Mouse (Mus musculus) kidney, postnatal 0 days (tissue): ENCODE measurements around the gene Olfr645. TPM values are rescaled to one million over a fixed set of nuclear protein-coding genes. Genes with fewer than 3 reads are reported as not detected.

Experiments
- ATAC-seq: fragments of 200-750 bp; cut with Nextera tagmentation; replicated peaks from 2 replicates; pipeline ENCODE4 v1.8.0; 2017; ENCODE audit warnings: low read depth, moderate number of reproducible peaks, moderate TSS enrichment, moderate library complexity; ENCODE audit not compliant: low FRiP score
- DNase-seq: peaks from one replicate; pipeline ENCODE4 v3.0.0-alpha.2; 2016; ENCODE audit warnings: low spot score
- H3K27ac ChIP-seq: fragments of 300-500 bp; sonication (generic); 2 replicates; pipeline ENCODE4 v1.5.1; 2014; ENCODE audit warnings: mild to moderate bottlenecking
- H3K27me3 ChIP-seq: fragments of 300-500 bp; sonication (generic); 2 replicates; pipeline ENCODE4 v1.6.1; 2014; ENCODE audit warnings: low read length, mixed read lengths; ENCODE audit not compliant: insufficient read depth
- H3K36me3 ChIP-seq: fragments of 300-500 bp; sonication (generic); 2 replicates; pipeline ENCODE4 v1.6.1; 2014; ENCODE audit warnings: low read length, mixed read lengths; ENCODE audit not compliant: insufficient read depth
- H3K4me1 ChIP-seq: fragments of 300-500 bp; sonication (generic); replicated peaks from 2 replicates; pipeline ENCODE4 v1.6.1; 2014; ENCODE audit warnings: antibody characterized with exemption, low read length, mixed read lengths; ENCODE audit not compliant: insufficient read depth
- H3K4me2 ChIP-seq: fragments of 300-500 bp; sonication (generic); 2 replicates; pipeline ENCODE4 v1.6.1; 2014; ENCODE audit warnings: mild to moderate bottlenecking, low read length, moderate library complexity, mixed read lengths
- H3K4me3 ChIP-seq: fragments of 300-500 bp; sonication (generic); replicated peaks from 2 replicates; pipeline ENCODE4 v1.5.1; 2014; ENCODE audit warnings: low read depth, low read length
- H3K9ac ChIP-seq: fragments of 300-500 bp; sonication (generic); 2 replicates; pipeline ENCODE4 v1.6.1; 2014; ENCODE audit warnings: low read depth, low read length
- H3K9me3 ChIP-seq: fragments of 300-500 bp; sonication (generic); replicated peaks from 2 replicates; pipeline ENCODE4 v1.6.1; 2016; ENCODE audit warnings: low read length, inconsistent platforms, mixed read lengths
- CTCF ChIP-seq: IDR thresholded peaks from 2 replicates; pipeline ENCODE4 v1.5.1; 2016; ENCODE audit warnings: antibody characterized with exemption, low read depth, mild to moderate bottlenecking, moderate library complexity
- WGBS: fragments of 180-500 bp; shearing (Covaris S2); extraction: QIAGEN DNeasy Blood & Tissue Kit; methylation state at CpG from one replicate; pipeline ENCODE4 v1.1.7; 2014; 5-methylcytosine and 5-hydroxymethylcytosine counted together
- polyA plus RNA-seq: library from polyadenylated mRNA; unstranded; fragments of >200 nt; fragmentation: Nextera tagmentation; extraction: Ambion mirVana; gene quantifications from 2 replicates; pipeline ENCODE4 v1.2.1, GENCODE M21; 2015

Olfr645 gene
- polyA plus RNA-seq, 1 experiment from 2014 or later = not detected

DNA sequence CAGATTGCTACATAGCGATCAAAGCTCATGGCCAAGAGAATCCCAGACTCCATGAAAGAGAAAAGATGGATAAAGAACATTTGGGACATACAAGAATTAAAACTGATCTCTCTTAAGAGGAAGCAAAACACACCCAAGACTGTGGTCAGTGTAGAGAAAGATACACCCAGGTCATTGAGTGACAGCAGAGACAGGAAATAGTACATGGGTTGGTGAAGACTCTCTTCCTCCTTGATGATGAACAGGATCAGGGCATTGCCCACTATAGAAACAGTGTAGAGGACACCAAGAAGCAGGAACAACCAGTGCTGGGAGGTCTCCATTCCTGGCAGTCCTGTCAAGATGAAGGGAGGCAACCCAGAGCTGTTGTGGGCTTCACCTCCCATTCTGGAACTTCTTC, 26.1 kb downstream of the Olfr645 start:
- Histone ChIP-seq H3K27ac (no peak overlapping the region), H3K4me1 (no peaks in the 10 kb centered on the region), H3K9me3 (no peaks in the 10 kb centered on the region), H3K4me2 (no peak overlapping the region), H3K4me3 (no peak overlapping the region), H3K27me3 (no peaks in the 10 kb centered on the region), H3K36me3 (no peaks in the 10 kb centered on the region), H3K9ac (no peak overlapping the region)
- DNase-seq = no peak
- no peak for TF ChIP-seq CTCF
- ATAC-seq = no peak
- WGBS = 100% methylated on average over 1 of the region's 1 CpGs

DNA sequence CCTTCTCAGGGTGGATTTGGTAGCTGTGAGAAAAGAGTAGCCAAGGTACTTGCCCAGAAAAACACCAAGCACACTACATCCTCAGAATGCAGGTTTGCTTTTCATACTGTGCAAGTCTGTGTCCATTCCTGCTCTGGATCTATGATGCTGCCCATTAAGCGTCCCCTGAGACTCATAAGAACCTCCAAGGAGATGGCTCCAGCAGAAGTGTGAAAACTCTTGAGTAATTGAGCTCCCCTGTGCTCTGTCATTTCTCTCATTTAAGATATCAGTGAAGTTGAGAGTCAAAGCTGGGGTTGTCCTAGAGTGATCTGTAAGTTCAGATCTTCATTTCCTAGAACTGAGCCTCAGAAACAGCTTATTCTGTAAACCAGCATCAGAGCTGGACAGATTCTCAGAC, 32.7 kb downstream of the Olfr645 start, which contains the start of gene Olfr642:
Gene Olfr642 (minus strand): TSS at position 101 of the 400 bp plus-strand sequence.
- Histone ChIP-seq H3K36me3 (no peaks in the 10 kb centered on the region), H3K27me3 (no peaks in the 10 kb centered on the region), H3K4me3 (no peak within 1 kb of the TSS), H3K4me1 (no peaks in the 10 kb centered on the region), H3K27ac (no peak within 1 kb of the TSS), H3K9ac (no peak within 1 kb of the TSS), H3K4me2 (no peak within 1 kb of the TSS), H3K9me3 (no peaks in the 10 kb centered on the region)
- 84% methylated on average over 1 of the region's 1 CpGs for WGBS
- TF ChIP-seq CTCF = no peak
- ATAC-seq (no peak), DNase-seq (no peak)

DNA sequence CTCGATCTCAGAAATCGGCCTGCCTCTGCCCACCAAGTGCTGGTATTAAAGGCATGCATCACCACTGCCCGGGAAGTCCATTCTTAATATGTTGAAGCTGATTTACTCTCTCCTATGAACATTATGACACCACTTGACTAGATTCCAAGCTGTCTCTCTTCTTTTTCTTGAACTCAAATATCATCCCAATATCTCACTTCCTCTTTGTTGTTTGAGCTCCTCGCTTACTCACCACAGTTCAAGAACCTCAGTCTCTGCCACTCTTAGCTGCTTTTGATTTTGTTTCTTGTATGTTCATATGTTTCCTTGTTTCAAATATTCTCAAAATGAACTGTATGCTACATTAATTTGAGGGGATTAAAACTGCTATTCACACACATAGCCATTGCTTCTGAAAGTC, 34.5 kb downstream of the Olfr645 start:
- H3K4me1 ChIP-seq = no peaks in the 10 kb centered on the region
- no peaks in the 10 kb centered on the region for H3K27me3 ChIP-seq
- ATAC-seq (no peak), DNase-seq (no peak)
- no peak overlapping the region for H3K4me2 ChIP-seq
- H3K9ac ChIP-seq = no peak overlapping the region
- H3K9me3 ChIP-seq = no peaks in the 10 kb centered on the region
- no peak for TF ChIP-seq CTCF
- no peaks in the 10 kb centered on the region for H3K36me3 ChIP-seq
- WGBS = 91% methylated on average over 4 of the region's 4 CpGs
- no peak overlapping the region for H3K4me3 ChIP-seq
- no peak overlapping the region for H3K27ac ChIP-seq

DNA sequence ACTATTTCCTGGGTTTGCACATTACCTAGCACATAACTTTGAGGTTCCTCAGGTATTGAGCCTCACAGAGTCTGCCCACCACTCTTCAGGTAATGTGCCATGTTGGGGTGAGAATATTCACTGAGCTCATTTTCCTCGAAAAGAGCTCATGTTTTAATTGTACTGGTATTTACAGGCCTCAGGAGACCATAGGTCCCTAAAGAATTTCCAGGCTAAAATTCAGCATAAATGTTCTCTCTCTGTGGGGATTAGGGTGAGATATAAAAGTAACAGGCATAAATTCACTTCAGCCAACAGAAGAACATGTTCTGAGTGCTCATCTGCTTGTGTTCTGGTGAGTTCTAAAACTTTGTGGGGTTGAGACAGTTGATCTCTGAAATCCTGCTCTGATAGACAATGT, 50.1 kb downstream of the Olfr645 start, which contains the start of gene Olfr641:
Gene Olfr641 (plus strand): TSS at position 301 of the 400 bp plus-strand sequence.
- no peak for TF ChIP-seq CTCF
- H3K27me3 ChIP-seq = no peaks in the 10 kb centered on the region
- no peaks in the 10 kb centered on the region for H3K4me1 ChIP-seq
- H3K36me3 ChIP-seq = no peaks in the 10 kb centered on the region
- H3K9me3 ChIP-seq = no peaks in the 10 kb centered on the region
- DNase-seq = no peak
- no peak within 1 kb of the TSS for H3K4me2 ChIP-seq
- WGBS = 71% methylated on average over 1 of the region's 1 CpGs
- no peak within 1 kb of the TSS for H3K27ac ChIP-seq
- no peak within 1 kb of the TSS for H3K9ac ChIP-seq
- no peak for ATAC-seq
- H3K4me3 ChIP-seq = no peak within 1 kb of the TSS

Other genes with a start within 250 kb of the Olfr645 start
- gene Hbb-bh2, start 244.9 kb downstream of the Olfr645 start, polyA plus RNA-seq = not detected in 2 replicates
- not detected in 2 replicates for gene Hbb-bh1, start 242.3 kb downstream of the Olfr645 start, polyA plus RNA-seq
- gene Hbb-y, start 232.2 kb downstream of the Olfr645 start, polyA plus RNA-seq = 0.38 and 0.54 TPM in 2 replicates
- not detected in 2 replicates for gene Olfr66, start 199.2 kb downstream of the Olfr645 start, polyA plus RNA-seq
- not detected in 2 replicates for gene Olfr64, start 191.0 kb downstream of the Olfr645 start, polyA plus RNA-seq
- gene Olfr65, start 182.0 kb downstream of the Olfr645 start, polyA plus RNA-seq = not detected in 2 replicates
- gene Olfr631, start 156.6 kb downstream of the Olfr645 start, polyA plus RNA-seq = not detected in 2 replicates
- not detected in 2 replicates for gene Olfr632, start 151.1 kb downstream of the Olfr645 start, polyA plus RNA-seq
- not detected in 2 replicates for gene Olfr633, start 141.0 kb downstream of the Olfr645 start, polyA plus RNA-seq
- not detected in 2 replicates for gene Olfr635, start 114.3 kb downstream of the Olfr645 start, polyA plus RNA-seq
- gene Olfr638, start 86.7 kb downstream of the Olfr645 start, polyA plus RNA-seq = not detected in 2 replicates
- 0.01 TPM in 1 of 2 replicates, not detected in the other for gene Olfr639, start 68.2 kb downstream of the Olfr645 start, polyA plus RNA-seq
- gene Olfr640, start 59.9 kb downstream of the Olfr645 start, polyA plus RNA-seq = not detected in 2 replicates
- gene Olfr641, start 50.0 kb downstream of the Olfr645 start, polyA plus RNA-seq = not detected in 2 replicates
- gene Olfr642, start 32.8 kb downstream of the Olfr645 start, polyA plus RNA-seq = not detected in 2 replicates
- gene 4930516K23Rik, start 24.0 kb downstream of the Olfr645 start, polyA plus RNA-seq = not detected in 2 replicates
- not detected in 2 replicates for gene Olfr644, start 13.6 kb downstream of the Olfr645 start, polyA plus RNA-seq
- not detected in 2 replicates for gene Olfr646, start 19.4 kb upstream of the Olfr645 start, polyA plus RNA-seq
- gene Ubqln5, start 44.4 kb upstream of the Olfr645 start, polyA plus RNA-seq = not detected in 2 replicates
- not detected in 2 replicates for gene Olfr643, start 51.9 kb upstream of the Olfr645 start, polyA plus RNA-seq
- not detected in 2 replicates for gene Ubqln3, start 57.8 kb upstream of the Olfr645 start, polyA plus RNA-seq
- not detected in 2 replicates for gene Ubqlnl, start 65.1 kb upstream of the Olfr645 start, polyA plus RNA-seq
- not detected in 2 replicates for gene Olfm5, start 79.4 kb upstream of the Olfr645 start, polyA plus RNA-seq
- 0.05 and 0.06 TPM in 2 replicates for gene Olfr648, start 97.9 kb upstream of the Olfr645 start, polyA plus RNA-seq
- gene Olfr649, start 110.5 kb upstream of the Olfr645 start, polyA plus RNA-seq = not detected in 2 replicates
- gene Trim6, start 133.3 kb upstream of the Olfr645 start, polyA plus RNA-seq = 0.64 and 0.79 TPM in 2 replicates
- 3.1 and 4.1 TPM in 2 replicates for gene Trim34a, start 159.0 kb upstream of the Olfr645 start, polyA plus RNA-seq
- gene Trim5, start 202.6 kb upstream of the Olfr645 start, polyA plus RNA-seq = 0.43 and 0.48 TPM in 2 replicates
- gene Trim12a, start 230.0 kb upstream of the Olfr645 start, polyA plus RNA-seq = 8.6 and 8.8 TPM in 2 replicates
- 0.12 TPM in 1 of 2 replicates, not detected in the other for gene Trim34b, start 244.0 kb upstream of the Olfr645 start, polyA plus RNA-seq